Mouse (Mus musculus) myocyte (in vitro differentiated cells): ENCODE results near the gene Pcnp. TPM values are rescaled to one million over a fixed set of nuclear protein-coding genes. Genes with fewer than 3 reads are reported as not detected.
A peak's percentile ranks its signal among the peaks of the same experiment; 100 is the strongest.
"Not testable (repeated sequence)": the region's sequence is repeated elsewhere in the genome, so short reads cannot be mapped to it uniquely, and the experiment has no call there.

Experiments
- H3K27me3 ChIP-seq: one replicate; pipeline ENCODE4 v1.6.1; 2011; ENCODE audit not compliant: control insufficient read depth, insufficient read depth, insufficient read length
- H3K36me3 ChIP-seq: one replicate; pipeline ENCODE4 v1.6.1; 2011; ENCODE audit not compliant: control insufficient read depth, insufficient read depth
- H3K4me2 ChIP-seq: one replicate; pipeline ENCODE4 v1.6.1; 2011; ENCODE audit warnings: low read depth, control low read depth
- H3K4me3 ChIP-seq: one replicate; pipeline ENCODE4 v1.5.1; 2011; ENCODE audit warnings: mild to moderate bottlenecking, control low read depth, moderate library complexity
- H3K79me2 ChIP-seq: one replicate; pipeline ENCODE4 v1.6.1; 2011; ENCODE audit not compliant: control insufficient read depth, insufficient read depth
- H3ac ChIP-seq: one replicate; pipeline ENCODE4 v1.6.1; 2011; ENCODE audit not compliant: control insufficient read depth, insufficient read length
- CEBPB ChIP-seq: IDR thresholded peaks from 2 replicates; pipeline ENCODE4 v1.6.1; 2011; ENCODE audit warnings: mild to moderate bottlenecking, moderate library complexity; ENCODE audit not compliant: poor library complexity, insufficient read depth, severe bottlenecking
- E2F4 ChIP-seq: IDR thresholded peaks from one replicate; pipeline ENCODE4 v1.6.1; 2011; ENCODE audit warnings: mild to moderate bottlenecking, control low read depth, moderate library complexity; ENCODE audit not compliant: insufficient read depth
- MAX ChIP-seq: IDR thresholded peaks from one replicate; pipeline ENCODE4 v1.6.1; 2011; ENCODE audit warnings: low read depth, mild to moderate bottlenecking, control low read depth
- MYOD1 ChIP-seq, 3 experiments: IDR thresholded peaks; one replicate each; pipeline ENCODE4 v1.6.1; 2011; ENCODE audit warnings: control low read depth in 2 of 3, low read depth in 2 of 3, mild to moderate bottlenecking in 2 of 3, moderate library complexity in 1 of 3; ENCODE audit not compliant: insufficient read length in 2 of 3, control insufficient read depth in 1 of 3
- MYOG ChIP-seq, 3 experiments: IDR thresholded peaks; one replicate each; pipeline ENCODE4 v1.6.1; 2011; ENCODE audit warnings: control low read depth in 2 of 3, low read depth in 2 of 3, mild to moderate bottlenecking in 2 of 3; ENCODE audit not compliant: insufficient read length in 2 of 3, control insufficient read depth in 1 of 3, insufficient read depth in 1 of 3
- POLR2A ChIP-seq: IDR thresholded peaks from one replicate; pipeline ENCODE4 v1.6.1; 2011; ENCODE audit warnings: low read depth, mild to moderate bottlenecking, control low read depth, moderate library complexity; ENCODE audit not compliant: insufficient read length
- POLR2AphosphoS2 ChIP-seq: IDR thresholded peaks from one replicate; pipeline ENCODE4 v1.6.1; 2011; ENCODE audit warnings: low read depth, control low read depth; ENCODE audit not compliant: insufficient read length
- REST ChIP-seq: IDR thresholded peaks from one replicate; pipeline ENCODE4 v1.6.1; 2011; ENCODE audit warnings: mild to moderate bottlenecking, control low read depth, moderate library complexity; ENCODE audit not compliant: insufficient read depth, insufficient read length
- SRF ChIP-seq: IDR thresholded peaks from one replicate; pipeline ENCODE4 v1.6.1; 2011; ENCODE audit warnings: low read depth; ENCODE audit not compliant: control insufficient read depth, insufficient read length
- TCF12 ChIP-seq: IDR thresholded peaks from one replicate; pipeline ENCODE4 v1.6.1; 2011; ENCODE audit warnings: mild to moderate bottlenecking, control low read depth; ENCODE audit not compliant: poor library complexity, insufficient read depth, severe bottlenecking
- TCF3 ChIP-seq: IDR thresholded peaks from one replicate; pipeline ENCODE4 v1.6.1; 2011; ENCODE audit warnings: low read depth, control low read depth; ENCODE audit not compliant: insufficient read length
- USF1 ChIP-seq: IDR thresholded peaks from one replicate; pipeline ENCODE4 v1.6.1; 2011; ENCODE audit warnings: low read depth, mild to moderate bottlenecking, control low read depth, moderate library complexity
- polyA plus RNA-seq: library from polyadenylated mRNA; unstranded; fragments of >200 nt; fragmentation: generic; extraction: Trizol; gene quantifications from one replicate; pipeline ENCODE4 v1.2.1, GENCODE M21; 2012; ENCODE audit warnings: missing spikeins

Pcnp gene
- polyA plus RNA-seq, 1 experiment = 39.1 TPM

DNA sequence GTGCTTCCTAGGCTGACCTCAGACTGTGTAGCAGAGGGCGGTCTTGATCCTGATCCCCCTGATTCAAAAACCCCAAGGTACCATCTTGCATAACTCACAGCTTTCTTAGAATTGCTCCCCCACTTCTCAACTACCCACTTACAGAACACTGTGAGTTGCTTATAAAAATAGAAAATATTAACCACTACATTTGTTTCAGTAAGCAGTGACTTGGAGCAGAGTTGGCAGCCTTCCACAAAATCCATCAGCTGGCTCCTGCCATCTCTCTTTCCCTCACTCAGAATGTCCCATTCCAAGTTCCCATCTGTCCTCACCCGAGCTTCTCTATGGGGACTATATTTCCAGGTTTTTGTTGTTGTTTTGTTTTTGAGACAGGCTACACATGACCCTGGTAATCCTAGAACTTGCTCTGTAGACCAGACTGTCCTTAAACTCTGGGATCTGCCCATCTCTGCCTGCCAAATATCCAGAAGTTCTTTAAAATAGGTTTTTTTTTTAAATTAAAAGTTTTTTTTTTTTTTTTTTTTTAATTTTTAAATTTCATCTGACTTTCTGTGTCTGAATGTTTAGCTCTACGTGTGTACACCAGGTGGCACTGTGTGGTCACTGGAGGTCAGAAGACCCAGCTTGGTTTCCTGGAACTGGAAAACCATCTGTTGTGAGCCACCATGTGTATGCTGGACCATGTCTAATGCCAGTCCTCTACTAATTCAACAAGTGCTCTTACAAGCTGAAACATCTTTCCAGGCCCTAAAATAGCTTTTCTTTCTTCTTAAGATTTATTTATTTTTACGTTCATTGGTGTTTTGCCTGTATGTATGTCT is 65.2 kb downstream of the Pcnp start:
- Histone ChIP-seq H3K27me3 (no peaks in the 10 kb centered on the region), H3ac (no peak overlapping the region), H3K4me2 (peak overlapping the region; percentile 34), H3K79me2 (peaks cover 29% of the 10 kb centered on the region), H3K4me3 (no peak overlapping the region), H3K36me3 (peaks cover 12% of the 10 kb centered on the region)
- TF ChIP-seq CEBPB (no peak), MYOG (IDR thresholded peaks at IDR 0.05; ENCODE audit: control insufficient read depth in 1 of 3, insufficient read depth in 1 of 3, insufficient read length in 2 of 3, low read depth in 2 of 3) (no peak), POLR2A (no peak), TCF3 (no peak), POLR2AphosphoS2 (no peak), MAX (no peak), SRF (no peak), USF1 (no peak), TCF12 (no peak), E2F4 (no peak), MYOD1 (IDR thresholded peaks at IDR 0.05; ENCODE audit: control insufficient read depth in 1 of 3, insufficient read length in 2 of 3, low read depth in 2 of 3) (no peak), REST (no peak)

DNA sequence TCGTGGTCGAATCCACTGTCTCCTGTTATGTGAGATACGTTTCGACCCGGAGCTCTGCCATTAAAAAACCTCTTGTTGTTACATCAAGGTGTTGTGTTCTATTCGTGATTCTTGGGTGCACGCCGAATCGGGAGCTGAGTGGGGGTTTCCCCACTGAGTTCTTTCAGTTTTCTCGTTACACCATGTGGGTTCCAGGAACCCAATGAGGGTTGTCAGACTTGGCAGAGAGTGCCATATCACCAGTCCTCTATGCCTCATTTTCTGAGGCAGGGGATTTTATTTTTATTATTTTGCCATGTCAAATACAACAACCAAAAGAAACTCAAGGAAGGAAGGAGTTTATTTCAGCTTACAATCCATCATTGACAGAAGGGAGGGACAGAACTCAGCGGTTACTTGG is 66.5 kb downstream of the Pcnp start:
- H3K4me3 ChIP-seq, H3K27me3 ChIP-seq, H3K4me2 ChIP-seq, H3ac ChIP-seq: not testable (repeated sequence)
- peaks cover 18% of the 10 kb centered on the region for H3K79me2 ChIP-seq
- H3K36me3 ChIP-seq = peaks cover 11% of the 10 kb centered on the region

Other genes with a start within 250 kb of the Pcnp start
- gene Nfkbiz, start 190.8 kb downstream of the Pcnp start, polyA plus RNA-seq = 2.6 TPM
- 0.90 TPM for gene Nxpe3, start 134.5 kb downstream of the Pcnp start, polyA plus RNA-seq
- 4.6 TPM for gene Cep97, start 94.9 kb downstream of the Pcnp start, polyA plus RNA-seq
- gene Rpl24, start 63.5 kb downstream of the Pcnp start, polyA plus RNA-seq = 1,858 TPM
- gene Zbtb11, start 55.9 kb downstream of the Pcnp start, polyA plus RNA-seq = 5.1 TPM
- 6.0 TPM for gene Trmt10c, start 8.1 kb upstream of the Pcnp start, polyA plus RNA-seq
- gene Senp7, start 18.6 kb upstream of the Pcnp start, polyA plus RNA-seq = 4.0 TPM
- 0.01 TPM for gene Impg2, start 174.6 kb upstream of the Pcnp start, polyA plus RNA-seq